Mouse (Mus musculus) megakaryocyte, embryonic 14.5 days (primary cell): ENCODE data around the gene Gabpb2. TPM values are rescaled to one million over a fixed set of nuclear protein-coding genes. Genes with fewer than 3 reads are reported as not detected.

Experiments
- H3K27me3 ChIP-seq: replicated peaks from 2 replicates; pipeline ENCODE3; 2012; ENCODE audit warnings: inconsistent platforms
- H3K36me3 ChIP-seq: replicated peaks from 2 replicates; pipeline ENCODE3; 2012; ENCODE audit warnings: low read length, inconsistent platforms, mixed read lengths
- H3K4me1 ChIP-seq: 2 replicates; pipeline ENCODE4 v1.6.1; 2012; ENCODE audit warnings: inconsistent platforms
- H3K4me3 ChIP-seq: replicated peaks from 2 replicates; pipeline ENCODE3; 2012; ENCODE audit warnings: moderate library complexity, mild to moderate bottlenecking, inconsistent platforms
- H3K9me3 ChIP-seq: 2 replicates; pipeline ENCODE4 v1.6.1; 2012; ENCODE audit warnings: inconsistent platforms
- FLI1 ChIP-seq: IDR thresholded peaks from 2 replicates; pipeline ENCODE4 v1.6.1; 2012; ENCODE audit warnings: low read length, inconsistent platforms, mixed read lengths
- GATA1 ChIP-seq: IDR thresholded peaks from 3 replicates; pipeline ENCODE4 v1.6.1; 2012; ENCODE audit warnings: mixed read lengths, low read length, inconsistent platforms, borderline replicate concordance
- polyA plus RNA-seq: library from polyadenylated mRNA; stranded (reverse); fragments of >175 nt; gene quantifications from 2 replicates; pipeline ENCODE4 v1.2.3, GENCODE M21; 2012; ENCODE audit warnings: low replicate concordance; ENCODE audit not compliant: insufficient read depth

Gabpb2 gene
- polyA plus RNA-seq, result 0.60 TPM in 1 of 2 replicates, not detected in the other

DNA sequence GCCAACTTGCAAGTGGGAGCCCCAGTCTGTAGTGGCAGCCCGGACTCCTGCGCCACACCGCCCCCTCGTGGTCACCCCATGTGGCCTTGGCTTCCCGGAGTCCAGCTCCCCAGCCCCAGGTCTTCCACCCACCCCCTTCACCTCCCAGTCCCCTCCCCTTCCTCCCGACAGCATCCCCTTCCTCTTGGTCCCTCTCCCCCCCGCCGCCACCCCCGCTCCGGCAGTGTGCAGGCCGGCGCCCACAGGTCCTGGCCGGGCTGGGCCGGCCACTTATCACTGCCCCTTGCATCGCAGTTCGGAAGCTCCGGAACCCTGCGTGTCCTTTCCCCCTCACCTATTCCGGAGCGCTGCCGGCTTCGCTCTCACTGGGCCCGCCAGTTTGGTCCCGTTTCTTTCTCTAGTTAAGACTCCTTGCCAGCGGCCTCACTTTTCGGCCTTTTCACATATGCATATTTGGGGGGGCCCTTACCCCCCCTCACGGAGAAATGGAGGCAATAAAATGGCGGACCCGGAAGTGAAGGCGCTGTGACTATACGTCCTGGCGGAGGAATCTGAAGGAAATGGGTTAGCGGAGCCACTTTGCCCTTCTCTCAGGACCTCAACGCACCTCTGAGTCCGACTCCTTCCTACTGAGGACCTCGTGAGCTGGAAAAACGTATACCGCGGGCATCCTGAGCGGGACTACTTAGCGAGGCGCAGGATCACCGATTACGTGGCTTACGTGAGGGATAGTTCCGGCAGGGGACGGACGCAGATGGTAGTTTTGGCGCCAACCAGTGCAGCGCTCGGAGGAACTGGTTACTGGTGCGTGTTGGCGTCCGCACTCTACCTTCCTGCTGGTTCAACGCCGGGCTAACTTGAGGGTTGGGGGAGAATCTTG lies at the start of gene Gabpb2:
Gabpb2 (minus strand) TSS at position 662 of the 880 bp plus-strand sequence.
- Histone ChIP-seq H3K27me3 (no peaks in the 10 kb centered on the region), H3K36me3 (peaks cover 64% of the 10 kb centered on the region)

DNA sequence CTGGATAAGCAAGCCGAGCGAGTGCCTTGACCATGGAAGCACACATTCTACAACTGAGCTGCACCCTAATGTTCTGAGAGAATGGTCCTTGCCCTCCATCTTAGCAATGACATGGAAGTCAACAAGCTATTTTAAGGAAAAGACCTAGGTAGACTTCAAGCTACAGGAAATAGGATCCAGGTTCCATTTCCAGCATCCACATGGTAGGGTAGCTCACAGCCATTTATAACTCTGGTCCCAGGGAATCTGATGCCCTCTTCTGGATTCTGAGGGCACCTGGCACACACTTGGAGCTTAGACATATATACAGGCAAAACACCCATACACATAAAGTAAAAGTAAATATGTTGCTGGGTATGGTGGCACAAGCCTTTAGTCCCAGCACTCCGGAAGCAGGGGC lies 48.3 kb upstream of the Gabpb2 start:
- TF ChIP-seq FLI1 (no peak), GATA1 (no peak)
- no peaks in the 10 kb centered on the region for H3K9me3 ChIP-seq
- no peak overlapping the region for H3K4me3 ChIP-seq
- H3K4me1 ChIP-seq, result peaks cover 58% of the 10 kb centered on the region
- peaks cover 95% of the 10 kb centered on the region for H3K36me3 ChIP-seq
- H3K27me3 ChIP-seq, result no peaks in the 10 kb centered on the region

More for the DNA sequence above, at the start of gene Gabpb2:
- peaks cover 56% of the 10 kb centered on the region for H3K4me1 ChIP-seq
- peak within 1 kb of the TSS; percentile 98 for H3K4me3 ChIP-seq
- H3K9me3 ChIP-seq, result no peaks in the 10 kb centered on the region
- TF ChIP-seq FLI1, result peak; percentile 25; the same call in 1 of the 2 replicates
- no peak for TF ChIP-seq GATA1

DNA sequence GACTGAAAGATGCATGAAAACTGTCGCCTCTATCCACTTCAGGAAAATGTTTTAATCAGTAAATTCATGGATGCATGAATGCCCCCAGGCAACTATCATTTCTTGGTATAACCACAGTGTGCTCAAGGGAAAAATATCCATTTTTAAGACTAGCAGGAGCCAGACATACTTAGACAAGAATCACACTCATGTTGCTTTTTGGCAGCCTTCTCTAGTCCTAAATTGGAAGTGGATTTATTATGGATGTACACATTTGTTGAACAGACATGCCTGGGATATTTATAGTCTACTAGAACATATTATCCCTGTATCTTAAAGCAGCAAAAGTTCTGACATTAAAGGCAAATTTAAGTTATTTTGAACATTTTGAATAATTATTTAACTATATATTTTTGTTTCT lies 47.0 kb upstream of the Gabpb2 start:
- Histone ChIP-seq H3K4me1 (peaks cover 48% of the 10 kb centered on the region), H3K36me3 (peaks cover 96% of the 10 kb centered on the region)
- no peak for TF ChIP-seq GATA1
- TF ChIP-seq FLI1, result no peak

DNA sequence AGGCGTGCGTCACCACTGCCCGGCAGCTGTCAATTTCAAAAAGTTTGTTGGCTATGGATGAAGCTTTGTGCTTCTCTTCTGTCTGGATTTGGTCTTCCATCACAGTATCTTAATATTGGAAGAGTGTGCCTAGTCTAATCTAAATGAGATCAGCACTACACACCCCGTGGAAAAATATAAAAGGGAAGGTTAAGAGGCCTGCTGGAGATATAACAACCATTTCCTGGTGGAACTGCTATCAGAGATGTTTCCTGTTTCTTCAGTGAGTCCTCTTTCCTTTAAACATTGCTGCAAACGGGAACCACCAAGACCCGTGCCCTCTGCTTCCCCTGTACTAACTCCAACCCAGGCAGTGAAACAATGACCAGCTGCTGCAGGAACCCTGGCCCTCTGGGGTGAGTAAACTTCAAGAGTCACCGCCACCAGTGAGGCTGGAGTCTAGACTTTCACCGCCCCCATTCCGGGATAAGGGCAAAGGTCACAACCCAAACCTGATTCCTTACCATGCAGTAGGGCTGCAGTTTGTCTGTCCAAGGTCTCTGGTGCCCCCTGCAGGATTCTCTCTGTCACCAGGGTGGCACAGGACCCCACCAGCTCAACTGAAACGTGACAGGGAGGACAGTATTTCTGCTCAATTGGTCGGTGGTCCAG lies 45.5 kb upstream of the Gabpb2 start:
- Histone ChIP-seq H3K4me3 (no peak overlapping the region), H3K4me1 (peaks cover 36% of the 10 kb centered on the region)
- no peak for TF ChIP-seq FLI1
- TF ChIP-seq GATA1, result no peak

More for the DNA sequence above, 47.0 kb upstream of the Gabpb2 start:
- H3K9me3 ChIP-seq, result no peaks in the 10 kb centered on the region
- H3K27me3 ChIP-seq, result no peaks in the 10 kb centered on the region
- H3K4me3 ChIP-seq, result no peak overlapping the region

DNA sequence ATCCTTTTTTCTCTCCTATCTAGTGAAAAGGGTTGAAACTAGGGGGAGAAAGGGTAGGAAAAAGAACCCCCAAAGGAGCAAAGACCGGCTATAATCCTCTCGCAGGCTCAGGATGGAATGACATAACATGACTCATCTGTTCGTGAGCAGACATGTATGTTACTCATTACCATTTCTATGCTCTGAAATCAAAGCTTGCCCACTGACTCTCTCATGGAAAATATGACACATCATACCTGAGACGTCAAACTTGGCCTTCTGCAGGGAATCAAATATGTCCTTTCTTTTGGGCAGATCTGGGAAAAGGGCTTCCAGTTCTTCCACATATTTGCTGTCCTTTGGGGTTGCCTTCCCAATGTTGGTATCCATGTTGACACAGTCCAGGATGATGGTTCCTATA lies 44.3 kb upstream of the Gabpb2 start:
- H3K4me3 ChIP-seq, result no peak overlapping the region
- TF ChIP-seq FLI1 (no peak), GATA1 (no peak)
- no peaks in the 10 kb centered on the region for H3K27me3 ChIP-seq
- no peaks in the 10 kb centered on the region for H3K9me3 ChIP-seq
- peaks cover 26% of the 10 kb centered on the region for H3K4me1 ChIP-seq
- peaks cover 96% of the 10 kb centered on the region for H3K36me3 ChIP-seq

More for the DNA sequence above, 45.5 kb upstream of the Gabpb2 start:
- H3K9me3 ChIP-seq, result no peaks in the 10 kb centered on the region
- H3K36me3 ChIP-seq, result peaks cover 96% of the 10 kb centered on the region
- no peaks in the 10 kb centered on the region for H3K27me3 ChIP-seq

DNA sequence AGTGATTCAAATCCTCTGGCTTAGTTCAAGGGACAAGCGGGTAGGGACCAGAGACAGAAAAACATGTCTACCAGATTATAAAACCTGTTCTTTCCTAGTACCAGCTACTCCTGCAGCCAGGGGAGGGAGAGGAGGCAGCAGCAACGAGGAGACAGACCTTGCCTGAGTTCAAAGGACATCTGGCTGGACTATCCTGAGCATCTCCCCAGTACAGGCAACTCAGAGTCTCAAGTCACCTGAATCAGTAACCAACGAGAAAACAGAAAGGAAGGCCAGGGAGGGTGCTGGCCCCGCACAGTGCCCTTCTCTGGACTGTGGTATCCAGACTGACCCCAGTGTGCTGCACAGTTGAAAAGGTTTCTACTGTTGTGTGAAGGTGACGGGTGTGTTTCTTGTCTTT lies 39.2 kb upstream of the Gabpb2 start:
- peaks cover 95% of the 10 kb centered on the region for H3K36me3 ChIP-seq
- no peaks in the 10 kb centered on the region for H3K27me3 ChIP-seq
- H3K4me1 ChIP-seq, result peaks cover 8% of the 10 kb centered on the region; the same call in 1 of the 2 replicates
- H3K9me3 ChIP-seq, result no peaks in the 10 kb centered on the region
- H3K4me3 ChIP-seq, result no peak overlapping the region
- TF ChIP-seq FLI1 (no peak), GATA1 (no peak)

DNA sequence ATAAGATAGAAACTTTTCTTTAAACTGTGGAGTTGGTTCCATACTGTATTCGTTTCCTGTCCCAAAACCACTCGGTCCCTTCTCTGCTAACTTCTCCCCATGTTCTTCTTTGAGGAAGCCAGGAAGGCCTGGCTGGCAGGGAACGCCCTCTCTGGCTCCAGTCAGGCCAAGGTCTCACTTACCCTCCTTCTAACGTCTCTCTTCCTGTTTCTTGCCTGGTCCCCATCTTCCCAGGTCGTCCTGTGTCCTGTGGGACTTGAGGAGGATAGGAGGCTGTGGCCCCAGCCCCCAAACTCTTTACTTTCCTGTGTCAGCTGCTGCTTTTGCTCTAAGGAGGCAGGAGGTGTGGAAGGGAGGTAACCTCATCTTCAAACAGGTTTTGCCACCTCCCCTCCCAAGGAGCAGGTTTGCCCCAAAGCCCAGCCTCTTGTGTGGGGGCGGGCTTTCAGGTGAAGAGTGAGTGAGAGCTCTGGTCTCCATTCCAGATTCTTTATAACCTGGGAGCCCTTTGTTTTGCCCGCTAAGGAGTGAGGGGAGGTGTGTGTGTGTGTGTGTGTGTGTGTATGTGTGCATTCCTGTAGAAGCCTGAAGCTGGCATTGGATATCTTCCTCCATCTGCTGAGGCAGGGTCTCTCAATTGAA lies 33.2 kb upstream of the Gabpb2 start, which contains the start of gene Bnipl:
Bnipl (minus strand) TSS at position 411 of the 642 bp plus-strand sequence.
- Histone ChIP-seq H3K36me3 (peaks cover 92% of the 10 kb centered on the region), H3K9me3 (no peaks in the 10 kb centered on the region), H3K4me3 (no peak within 1 kb of the TSS), H3K4me1 (peaks cover 34% of the 10 kb centered on the region), H3K27me3 (no peaks in the 10 kb centered on the region)
- no peak for TF ChIP-seq GATA1

DNA sequence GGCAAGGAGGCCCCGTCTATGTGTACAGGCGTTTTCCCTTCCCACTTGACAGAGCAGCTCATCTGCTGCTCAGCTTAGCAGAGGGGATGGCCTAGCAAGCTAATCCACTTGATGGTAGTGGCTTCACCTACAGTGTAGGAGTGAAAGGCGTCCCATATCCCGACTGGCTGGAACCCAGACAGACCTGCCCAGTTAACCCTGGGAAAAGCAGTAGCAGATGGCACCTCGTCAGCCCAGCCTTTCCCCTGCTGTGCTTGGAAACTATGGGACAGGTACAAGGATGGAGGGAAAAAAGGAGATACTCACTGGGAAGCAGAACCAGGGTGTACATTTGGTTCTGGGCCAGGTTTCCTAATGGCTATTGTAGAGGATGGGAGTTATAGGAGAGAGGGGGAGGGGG lies 32.6 kb upstream of the Gabpb2 start:
- Histone ChIP-seq H3K4me3 (no peak overlapping the region), H3K36me3 (peaks cover 92% of the 10 kb centered on the region), H3K27me3 (no peaks in the 10 kb centered on the region), H3K4me1 (peaks cover 34% of the 10 kb centered on the region), H3K9me3 (no peaks in the 10 kb centered on the region)
- no peak for TF ChIP-seq FLI1
- no peak for TF ChIP-seq GATA1

DNA sequence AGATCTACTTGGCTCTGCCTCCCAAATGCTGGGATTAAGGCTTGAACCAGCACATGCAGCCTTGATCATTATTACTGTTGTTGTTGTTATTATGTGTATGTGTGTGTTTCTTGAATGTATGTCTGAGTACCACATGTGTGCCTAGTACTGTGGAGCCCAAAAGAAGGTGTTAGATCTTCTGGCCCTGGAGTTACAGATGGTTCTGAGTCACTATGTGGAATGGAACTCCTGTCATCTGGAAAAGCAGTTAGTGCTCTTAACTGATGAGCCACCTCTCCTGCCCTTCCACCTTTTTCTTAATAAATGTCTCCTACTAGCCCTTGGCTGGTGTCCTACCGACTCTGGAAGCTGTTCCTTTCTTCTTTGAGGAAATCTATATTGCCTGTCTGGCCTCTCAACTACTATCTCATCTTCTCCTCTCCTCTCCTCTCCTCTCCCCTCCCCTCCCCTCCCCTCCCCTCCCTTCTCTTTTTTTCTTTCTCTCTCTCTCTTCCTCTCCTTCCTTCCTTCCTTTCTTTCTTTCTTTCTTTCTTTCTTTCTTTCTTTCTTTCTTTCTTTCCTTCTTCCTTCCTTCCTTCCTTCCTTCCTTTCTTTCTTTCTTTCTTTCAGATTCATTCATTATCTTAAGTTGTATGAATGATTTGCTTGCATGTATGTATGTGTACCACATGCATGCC lies 30.1 kb upstream of the Gabpb2 start:
- Histone ChIP-seq H3K4me3 (no peak overlapping the region), H3K9me3 (no peaks in the 10 kb centered on the region), H3K36me3 (peaks cover 92% of the 10 kb centered on the region), H3K4me1 (peaks cover 47% of the 10 kb centered on the region), H3K27me3 (no peaks in the 10 kb centered on the region)
- TF ChIP-seq GATA1 (no peak), FLI1 (no peak)
